Mouse (Mus musculus) CH12.LX (cell line): ENCODE measurements at regions not wholly inside any gene's neighbourhood (a gene's known extent, or its start where the extent isn't known, plus 50 kb on each side); places are given as distances from the start of the nearest gene placed in this dataset.

Source experiments
- DNase-seq: peaks from one replicate; pipeline ENCODE4 v3.0.0-alpha.2; 2013; ENCODE audit errors: extremely low read depth
- H3K27ac ChIP-seq: 2 replicates; pipeline ENCODE4 v1.5.1; 2012; ENCODE audit warnings: low read depth, mild to moderate bottlenecking, control low read depth, moderate library complexity; ENCODE audit not compliant: insufficient read depth
- H3K27me3 ChIP-seq: replicated peaks from 2 replicates; pipeline ENCODE3; 2012; ENCODE audit warnings: inconsistent platforms
- H3K36me3 ChIP-seq, 2 experiments: replicated peaks in 1 of 2; 2 replicates each; pipeline versions ENCODE3 to v1.6.1; 2012; ENCODE audit warnings: inconsistent platforms in 1 of 2, low read length in 1 of 2, mild to moderate bottlenecking in 1 of 2, mixed read lengths in 1 of 2, moderate library complexity in 1 of 2; ENCODE audit not compliant: control insufficient read depth in 1 of 2, insufficient read depth in 1 of 2
- H3K4me1 ChIP-seq, 2 experiments: 2 replicates each; pipeline ENCODE4 v1.6.1; 2012; ENCODE audit warnings: inconsistent platforms in 1 of 2, moderate library complexity in 1 of 2; ENCODE audit not compliant: insufficient read depth in 2 of 2, control insufficient read depth in 1 of 2
- H3K4me2 ChIP-seq: 2 replicates; pipeline ENCODE4 v1.6.1; 2012; ENCODE audit warnings: low read depth, mild to moderate bottlenecking, control low read depth; ENCODE audit not compliant: poor library complexity, insufficient read depth, severe bottlenecking
- H3K4me3 ChIP-seq, 3 experiments: fragments of 150-350 bp in 1 of 3; sonication (generic) in 1 of 3; replicated peaks in 1 of 3; 2 replicates each; pipeline versions ENCODE3 to v1.5.1; 2011 to 2012; ENCODE audit warnings: low read depth in 2 of 3, low read length in 2 of 3, mild to moderate bottlenecking in 2 of 3, moderate library complexity in 2 of 3, control low read depth in 1 of 3, improper control_type of control experiment in 1 of 3, inconsistent platforms in 1 of 3, mixed read lengths in 1 of 3; ENCODE audit not compliant: poor library complexity in 1 of 3
- H3K79me2 ChIP-seq: replicated peaks from 2 replicates; pipeline ENCODE4 v1.6.1; 2012; ENCODE audit warnings: mild to moderate bottlenecking, moderate library complexity; ENCODE audit not compliant: control insufficient read depth, poor library complexity, insufficient read depth, severe bottlenecking; ENCODE audit errors: extremely low read depth
- H3K9ac ChIP-seq: 2 replicates; pipeline ENCODE4 v1.6.1; 2012; ENCODE audit warnings: low read depth, mild to moderate bottlenecking, control low read depth, moderate library complexity; ENCODE audit not compliant: insufficient read depth
- H3K9me3 ChIP-seq: replicated peaks from 2 replicates; pipeline ENCODE3; 2012; ENCODE audit warnings: low read length, inconsistent platforms, mixed read lengths
- CHD1 ChIP-seq: IDR thresholded peaks from 2 replicates; pipeline ENCODE4 v1.6.1; 2012; ENCODE audit warnings: low read depth, low read length, improper control_type of control experiment, inconsistent platforms
- CHD2 ChIP-seq: IDR thresholded peaks from 2 replicates; pipeline ENCODE4 v1.6.1; 2011; ENCODE audit warnings: low read length, improper control_type of control experiment
- EP300 ChIP-seq: IDR thresholded peaks from 2 replicates; pipeline ENCODE4 v1.6.1; 2011; ENCODE audit warnings: low read length, improper control_type of control experiment
- GABPA ChIP-seq: IDR thresholded peaks from 2 replicates; pipeline ENCODE4 v1.6.1; 2012; ENCODE audit warnings: low read depth, low read length, improper control_type of control experiment, inconsistent platforms; ENCODE audit not compliant: insufficient replicate concordance
- HCFC1 ChIP-seq: IDR thresholded peaks from 2 replicates; pipeline ENCODE4 v1.6.1; 2012; ENCODE audit warnings: low read depth, mild to moderate bottlenecking, inconsistent platforms, low read length, improper control_type of control experiment
- JUN ChIP-seq: IDR thresholded peaks from 2 replicates; pipeline ENCODE4 v1.6.1; 2011; ENCODE audit warnings: low read depth, mild to moderate bottlenecking, low read length, improper control_type of control experiment, moderate library complexity; ENCODE audit not compliant: insufficient read depth
- JUND ChIP-seq: conservative IDR thresholded peaks from 2 replicates; pipeline ENCODE4 v1.6.1; 2011; ENCODE audit warnings: low read depth, low read length, improper control_type of control experiment
- KAT2A ChIP-seq: IDR thresholded peaks from 2 replicates; pipeline ENCODE4 v1.6.1; 2012; ENCODE audit warnings: low read length, improper control_type of control experiment, inconsistent platforms; ENCODE audit not compliant: insufficient replicate concordance
- MAX ChIP-seq: IDR thresholded peaks from 2 replicates; pipeline ENCODE4 v1.6.1; 2011; ENCODE audit warnings: low read length, improper control_type of control experiment
- MEF2A ChIP-seq: IDR thresholded peaks from 2 replicates; pipeline ENCODE4 v1.6.1; 2014; ENCODE audit warnings: low read depth, mild to moderate bottlenecking, inconsistent platforms, low read length, improper control_type of control experiment, borderline replicate concordance
- MXI1 ChIP-seq: IDR thresholded peaks from 2 replicates; pipeline ENCODE4 v1.6.1; 2011; ENCODE audit warnings: mild to moderate bottlenecking, low read depth, low read length, improper control_type of control experiment
- MYC ChIP-seq: IDR thresholded peaks from 2 replicates; pipeline ENCODE4 v1.6.1; 2011; ENCODE audit warnings: low read depth, mild to moderate bottlenecking, improper control_type of control experiment, low read length
- PAX5 ChIP-seq: IDR thresholded peaks from 2 replicates; pipeline ENCODE4 v1.6.1; 2012; ENCODE audit warnings: low read length, inconsistent platforms, mixed read lengths
- POLR2A ChIP-seq: IDR thresholded peaks from 2 replicates; pipeline ENCODE4 v1.6.1; 2011; ENCODE audit warnings: low read depth, mild to moderate bottlenecking, improper control_type of control experiment, low read length
- POLR2AphosphoS2 ChIP-seq: IDR thresholded peaks from 2 replicates; pipeline ENCODE4 v1.6.1; 2011; ENCODE audit warnings: low read depth, low read length, improper control_type of control experiment
- RAD21 ChIP-seq: IDR thresholded peaks from 2 replicates; pipeline ENCODE4 v1.6.1; 2011; ENCODE audit warnings: low read depth, mild to moderate bottlenecking, low read length, improper control_type of control experiment, moderate library complexity
- SIN3A ChIP-seq: IDR thresholded peaks from 2 replicates; pipeline ENCODE4 v1.6.1; 2012; ENCODE audit warnings: low read length, improper control_type of control experiment, inconsistent platforms
- SMC3 ChIP-seq: IDR thresholded peaks from 2 replicates; pipeline ENCODE4 v1.6.1; 2011; ENCODE audit warnings: low read depth, low read length, improper control_type of control experiment
- TBP ChIP-seq: conservative IDR thresholded peaks from 2 replicates; pipeline ENCODE4 v1.6.1; 2011; ENCODE audit warnings: low read depth, low read length, improper control_type of control experiment
- TCF12 ChIP-seq: IDR thresholded peaks from 2 replicates; pipeline ENCODE4 v1.6.1; 2014; ENCODE audit warnings: low read depth, mild to moderate bottlenecking, inconsistent platforms, low read length, improper control_type of control experiment
- UBTF ChIP-seq: IDR thresholded peaks from 2 replicates; pipeline ENCODE4 v1.6.1; 2012; ENCODE audit warnings: low read depth, mild to moderate bottlenecking, inconsistent platforms, low read length, improper control_type of control experiment, moderate library complexity
- USF1 ChIP-seq: IDR thresholded peaks from 2 replicates; pipeline ENCODE4 v1.6.1; 2014; ENCODE audit warnings: low read depth, mild to moderate bottlenecking, inconsistent platforms, low read length, improper control_type of control experiment
- USF2 ChIP-seq: conservative IDR thresholded peaks from 2 replicates; pipeline ENCODE4 v1.6.1; 2011; ENCODE audit warnings: low read depth, low read length, improper control_type of control experiment
- ZC3H11A ChIP-seq: IDR thresholded peaks from 2 replicates; pipeline ENCODE4 v1.6.1; 2012; ENCODE audit warnings: low read depth, mild to moderate bottlenecking, inconsistent platforms, low read length, improper control_type of control experiment
- ZKSCAN1 ChIP-seq: IDR thresholded peaks from 2 replicates; pipeline ENCODE4 v1.6.1; 2012; ENCODE audit warnings: low read depth, inconsistent platforms, low read length, improper control_type of control experiment, borderline replicate concordance
- ZMIZ1 ChIP-seq: IDR thresholded peaks from 2 replicates; pipeline ENCODE4 v1.6.1; 2012; ENCODE audit warnings: low read depth, mild to moderate bottlenecking, inconsistent platforms, low read length, improper control_type of control experiment
- ZNF384 ChIP-seq: IDR thresholded peaks from 2 replicates; pipeline ENCODE4 v1.6.1; 2012; ENCODE audit warnings: low read depth, low read length, improper control_type of control experiment, inconsistent platforms
- dilution Hi-C: fragments of 300-500 bp; cut with MboI; formaldehyde crosslinking; loops from 2 replicates; pipeline ENCODE4 v1.14.3; 2020; ENCODE audit warnings: low sequenced_read_pairs; ENCODE audit not compliant: extremely low pct_unique_long_range_greater_than_20kb, extremely low pct_ligation_motif_present
- in situ Hi-C: fragments of 300-500 bp; cut with MboI; formaldehyde crosslinking; loops from 3 replicates; pipeline ENCODE4 v1.14.3; 2019; ENCODE audit warnings: low sequenced_read_pairs, low pct_ligation_motif_present, low pct_unique_long_range_greater_than_20kb, mixed read lengths

GRCm38 (mm10) chr9:23123452-23123851 is 99.4 kb upstream of the Bmper start:
- in situ Hi-C loops, result no loop called here
- no peak for DNase-seq
- TF ChIP-seq RAD21, result no peak
- TF ChIP-seq MAX, result no peak
- no peak for TF ChIP-seq EP300
- no peak for TF ChIP-seq CHD1
- TF ChIP-seq POLR2A, result no peak
- TF ChIP-seq MXI1, result no peak
- no peak for TF ChIP-seq MYC
- TF ChIP-seq SMC3, result no peak
- TF ChIP-seq USF2, result no peak
- no peak for TF ChIP-seq POLR2AphosphoS2
- no peak for TF ChIP-seq JUND
- no peak for TF ChIP-seq ZMIZ1
- no peak for TF ChIP-seq ZKSCAN1
- no peak for TF ChIP-seq TBP
- TF ChIP-seq JUN, result no peak
- TF ChIP-seq PAX5, result no peak
- no peak for TF ChIP-seq USF1
- no peak for TF ChIP-seq GABPA
- dilution Hi-C loops, result no loop called here
- Histone ChIP-seq H3K79me2 (no peaks in the 10 kb centered on the region), H3K9me3 (no peaks in the 10 kb centered on the region), H3K4me2 (0 out of 2 replicates have a peak overlapping the region, but pooled peaks have one; percentile 27), H3K9ac (no peak overlapping the region), H3K27me3 (no peaks in the 10 kb centered on the region), H3K4me3 (no peak overlapping the region), H3K36me3 (no peaks in the 10 kb centered on the region), H3K27ac (no peak overlapping the region), H3K4me1 (peaks cover 0 to 41% of the 10 kb centered on the region in 2 experiments; a peak in 2 of 4 replicates)

GRCm38 (mm10) chr9:23125761-23126704 is 96.8 kb upstream of the Bmper start:
- in situ Hi-C loops, result no loop called here
- no peak for DNase-seq
- dilution Hi-C loops, result no loop called here
- Histone ChIP-seq H3K4me2 (no peak overlapping the region), H3K36me3 (no peaks in the 10 kb centered on the region), H3K4me1 (peaks cover 0 to 38% of the 10 kb centered on the region in 2 experiments; a peak in 2 of 4 replicates), H3K9me3 (no peaks in the 10 kb centered on the region), H3K9ac (no peak overlapping the region), H3K27ac (no peak overlapping the region), H3K27me3 (no peaks in the 10 kb centered on the region), H3K4me3 (no peak overlapping the region), H3K79me2 (no peaks in the 10 kb centered on the region)
- TF ChIP-seq POLR2A (no peak), ZKSCAN1 (no peak), MAX (no peak), MXI1 (no peak), HCFC1 (no peak), POLR2AphosphoS2 (no peak), PAX5 (no peak), GABPA (no peak), ZNF384 (no peak), UBTF (no peak), SIN3A (no peak), CHD2 (no peak), KAT2A (no peak), TBP (no peak), MEF2A (no peak), ZC3H11A (no peak), ZMIZ1 (no peak), EP300 (no peak), TCF12 (no peak), JUND (no peak)
